9 mouse cellular contexts compared by ENCODE assay signal in genomic region chr6:93657187-93657974, GRCm38 (mm10).
A peak's percentile ranks its signal among the peaks of the same experiment; 100 is the strongest.
DNase-seq lines count a peak whose midpoint lies in the region; ATAC-seq and TF ChIP-seq lines count a peak whose summit lies in the region.
"Had no signal": no experiment of that assay in that cellular context is flagged by ENCODE, and none has a peak within 500 bp of the region (broad histone marks: within the 10 kb centered on the region; RNA-seq: fewer than 3 reads in every experiment).

No protein-coding gene starts in this region.

- no peaks in the 10 kb centered on the region; the same call in 1 of the 2 replicates for H3K27me3 ChIP-seq in forebrain, postnatal 0 days (ENCODE audit: insufficient read depth, low read length)
- H3K27me3 ChIP-seq in forebrain, embryonic 13.5 days: no peaks in the 10 kb centered on the region
- no peaks in the 10 kb centered on the region for H3K27me3 ChIP-seq in lung, embryonic 16.5 days (ENCODE audit: control insufficient read depth, insufficient read depth, low read depth, low read length)
- H3K27me3 ChIP-seq: CH12.LX had no signal

- H3K27ac ChIP-seq in forebrain, postnatal 0 days (ENCODE audit: low read depth, low read length): no peak overlapping the region
- no peak overlapping the region for H3K27ac ChIP-seq in forebrain, embryonic 13.5 days
- H3K27ac ChIP-seq in lung, embryonic 16.5 days (ENCODE audit: low read length): no peak overlapping the region

- H3K4me1 ChIP-seq in forebrain, postnatal 0 days (ENCODE audit: insufficient read depth): no peaks in the 10 kb centered on the region
- peaks cover 9% of the 10 kb centered on the region; the same call in 1 of the 2 replicates for H3K4me1 ChIP-seq in forebrain, embryonic 13.5 days
- no peaks in the 10 kb centered on the region for H3K4me1 ChIP-seq in lung, embryonic 16.5 days (replicated peaks; ENCODE audit: control insufficient read depth, insufficient read depth, low read length)

- no peaks in the 10 kb centered on the region for H3K36me3 ChIP-seq in forebrain, postnatal 0 days (ENCODE audit: insufficient read depth)
- H3K36me3 ChIP-seq in forebrain, embryonic 13.5 days (ENCODE audit: poor library complexity, severe bottlenecking): no peaks in the 10 kb centered on the region
- no peaks in the 10 kb centered on the region for H3K36me3 ChIP-seq in lung, embryonic 16.5 days (ENCODE audit: control insufficient read depth, insufficient read depth, low read length)

- peak; percentile 63 for DNase-seq in forebrain, postnatal 0 days
- peak; percentile 89 for DNase-seq in ZHBTc4 (ENCODE audit: low read depth, low spot score)
- DNase-seq in cerebellum, postnatal 36 days: peak; percentile 44 to 47
- DNase-seq in heart, adult 9 months (ENCODE audit: low spot score in 2 of 2): peak; percentile 63 to 64
- DNase-seq in kidney, postnatal 36 days: peak; percentile 55 to 82
- DNase-seq in testis, postnatal 10 days (ENCODE audit: low spot score): peak; percentile 87

- no peak overlapping the region for H3K4me2 ChIP-seq in forebrain, postnatal 0 days (ENCODE audit: low read depth)
- H3K4me2 ChIP-seq in forebrain, embryonic 13.5 days: no peak overlapping the region
- no peak overlapping the region for H3K4me2 ChIP-seq in lung, embryonic 16.5 days (ENCODE audit: low read depth, low read length)

- peak; percentile 74 for TF ChIP-seq CTCF in forebrain, postnatal 0 days (IDR thresholded peaks at IDR 0.05; ENCODE audit: low read depth)

- ATAC-seq in forebrain, postnatal 0 days: no peak
- no peak for ATAC-seq in forebrain, embryonic 13.5 days
- peak; percentile 23; the same call in 1 of the 2 replicates for ATAC-seq in lung, embryonic 16.5 days (ENCODE audit: low read depth)

- H3K4me3 ChIP-seq in forebrain, postnatal 0 days (ENCODE audit: low read depth, low read length): no peak overlapping the region
- H3K4me3 ChIP-seq in forebrain, embryonic 13.5 days: no peak overlapping the region
- no peak overlapping the region for H3K4me3 ChIP-seq in lung, embryonic 16.5 days (ENCODE audit: low read length)

- H3K9ac ChIP-seq in forebrain, postnatal 0 days: no peak overlapping the region
- no peak overlapping the region for H3K9ac ChIP-seq in forebrain, embryonic 13.5 days
- no peak overlapping the region for H3K9ac ChIP-seq in lung, embryonic 16.5 days (ENCODE audit: low read length)

- 37% methylated on average over 13 of the region's 13 CpGs for WGBS in forebrain, postnatal 0 days
- 36% methylated on average over 13 of the region's 13 CpGs for WGBS in forebrain, embryonic 13.5 days
- 24% methylated on average over 13 of the region's 13 CpGs for WGBS in lung, embryonic 16.5 days

- H3K9me3 ChIP-seq in forebrain, postnatal 0 days (ENCODE audit: low read length): no peaks in the 10 kb centered on the region
- H3K9me3 ChIP-seq in forebrain, embryonic 13.5 days (replicated peaks): no peaks in the 10 kb centered on the region
- no peaks in the 10 kb centered on the region for H3K9me3 ChIP-seq in lung, embryonic 16.5 days (ENCODE audit: control insufficient read depth, low read length)
